Mouse (Mus musculus) common myeloid progenitor, adult 5-6 weeks (primary cell): ENCODE measurements around the gene Dock2. TPM values are rescaled to one million over a fixed set of nuclear protein-coding genes. Genes with fewer than 3 reads are reported as not detected.

ENCODE experiments used
- ATAC-seq: replicated peaks from 2 replicates; pipeline ENCODE4 v1.8.0; 2016; ENCODE audit warnings: low read depth, mild to moderate bottlenecking, moderate TSS enrichment, inconsistent platforms; ENCODE audit not compliant: poor library complexity, severe bottlenecking
- total RNA-seq: library from RNA; stranded (forward); fragments of 200-1000, 187-1606 nt; gene quantifications from 2 replicates; pipeline ENCODE4 v1.2.3, GENCODE M21; 2017

The Dock2 gene
- total RNA-seq, 1 experiment from 2014 or later: 124 TPM

DNA sequence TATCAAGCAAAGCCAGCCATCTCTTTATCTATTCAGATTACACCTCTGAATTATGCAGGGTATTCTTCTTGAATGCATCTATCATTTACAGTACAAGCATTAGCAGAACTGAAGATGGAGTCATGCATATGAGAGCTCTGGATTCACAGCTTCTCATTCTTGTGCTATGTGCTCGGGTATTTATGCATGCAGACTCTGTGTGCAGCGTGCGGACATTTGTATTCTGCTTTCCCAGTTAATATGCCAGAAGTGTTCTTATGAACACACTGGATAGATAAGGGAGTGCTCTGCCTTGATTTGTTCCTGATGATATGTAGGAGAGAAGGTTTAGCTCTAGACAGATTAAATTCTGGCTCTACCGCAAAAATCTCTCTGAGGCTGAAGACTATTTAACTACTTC, 333.7 kb downstream of the Dock2 start:
- no peak for ATAC-seq

- ATAC-seq: peak; percentile 63; the same call in 1 of the 2 replicates
Observed at GRCm38 (mm10) chr11:34447891-34448290, 335.8 kb downstream of the Dock2 start.

GRCm38 (mm10) chr11:34438429-34438828, 345.3 kb downstream of the Dock2 start:
- no peak for ATAC-seq

- no peak for ATAC-seq
Observed at GRCm38 (mm10) chr11:34437446-34437845, 346.2 kb downstream of the Dock2 start.

DNA sequence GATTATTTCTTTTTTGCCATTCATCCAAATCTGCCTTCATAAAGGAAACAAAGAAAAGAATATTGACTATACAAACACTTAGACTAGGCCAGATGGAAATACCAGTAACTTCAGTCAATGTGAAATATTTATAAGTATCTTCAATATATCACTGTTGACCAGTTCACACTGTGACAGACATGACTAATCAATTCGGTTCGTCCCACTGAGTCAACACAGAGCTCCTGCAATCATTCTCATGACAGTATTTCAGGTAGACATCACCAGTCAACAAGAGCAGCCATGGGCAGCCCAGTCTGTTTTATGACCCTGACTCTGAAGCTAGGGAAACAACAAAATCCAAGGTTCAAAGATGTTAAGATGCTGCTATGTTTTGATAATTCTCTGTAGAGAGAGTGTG, 351.7 kb downstream of the Dock2 start:
- ATAC-seq: no peak

DNA sequence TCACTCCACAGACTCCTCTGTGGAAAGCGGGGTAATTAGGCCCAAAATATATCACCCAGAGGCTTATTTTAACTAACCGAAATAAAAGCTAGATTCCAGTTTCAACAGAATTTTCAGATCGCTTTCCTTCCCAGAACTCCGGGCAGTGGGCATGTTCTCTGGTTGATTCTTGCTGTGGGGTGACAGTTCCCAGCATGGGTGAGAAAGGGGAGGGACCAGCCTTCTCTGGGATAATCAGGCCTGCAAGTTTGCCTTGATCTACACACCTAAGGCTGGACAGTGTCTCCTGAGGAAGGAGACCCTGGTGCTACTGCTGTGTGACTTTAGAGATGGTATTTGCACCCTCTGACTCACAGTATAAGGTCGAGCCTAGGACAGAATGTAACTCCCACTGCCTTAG, 352.3 kb downstream of the Dock2 start:
- no peak for ATAC-seq

DNA sequence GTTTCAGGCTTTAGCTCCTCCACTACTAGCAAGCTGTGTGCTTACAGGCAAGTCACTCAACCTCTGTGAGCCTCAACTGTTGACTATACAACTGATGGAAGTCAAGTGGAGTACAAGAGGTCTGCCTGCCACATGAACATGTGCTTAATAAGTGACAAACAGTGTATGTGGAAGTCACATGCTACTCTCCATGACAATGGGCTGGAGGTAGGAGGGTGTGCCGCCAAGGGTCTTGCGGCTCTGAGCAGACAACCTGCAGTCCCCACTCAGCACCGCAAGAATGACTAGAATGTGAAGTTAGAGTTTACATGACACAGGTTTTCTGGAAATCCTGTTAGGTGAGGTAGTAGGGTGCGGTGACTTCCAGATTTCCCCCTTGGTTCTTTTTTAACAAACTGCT, 352.8 kb downstream of the Dock2 start:
- ATAC-seq: no peak

- peak; percentile 52; the same call in 1 of the 2 replicates for ATAC-seq
Observed at GRCm38 (mm10) chr11:34427212-34427611, 356.5 kb downstream of the Dock2 start.

DNA sequence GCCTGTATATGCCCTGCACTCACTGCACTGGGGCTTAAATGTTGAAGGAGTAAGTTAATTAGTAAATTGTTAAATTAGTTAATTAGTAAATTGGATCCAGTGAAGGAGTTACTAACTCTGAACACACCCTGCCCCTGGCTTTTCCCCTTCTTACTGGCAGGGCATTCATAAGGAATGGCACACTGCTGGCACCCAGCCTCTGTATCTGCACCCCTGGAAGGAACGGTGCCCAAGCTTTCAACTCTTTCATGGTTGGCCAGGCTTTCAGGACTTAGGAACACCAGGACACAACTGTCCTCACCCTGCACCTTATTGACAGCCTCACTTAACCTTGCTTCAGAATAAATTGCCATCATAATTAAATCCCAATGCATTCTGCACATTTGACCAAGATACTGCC, 359.1 kb downstream of the Dock2 start:
- no peak for ATAC-seq

DNA sequence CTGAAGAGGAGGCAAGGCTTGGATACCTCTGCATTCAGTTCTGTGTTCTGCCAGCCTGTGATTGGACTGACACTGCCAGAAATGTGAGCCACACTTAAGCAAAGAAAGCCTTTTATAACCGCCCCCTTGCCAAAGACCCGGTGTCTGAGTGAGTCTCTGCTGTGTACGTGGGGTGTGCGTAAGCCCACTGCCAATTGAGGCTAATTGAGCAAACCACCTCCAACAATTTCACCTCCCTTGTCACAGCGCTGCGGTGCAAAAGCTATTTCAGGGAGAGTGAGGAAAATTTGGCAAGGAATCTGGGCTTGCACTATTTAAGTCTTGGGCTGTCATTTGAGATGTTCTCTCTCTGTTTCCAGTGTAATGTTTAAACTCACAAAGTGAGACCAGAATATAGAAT, 362.6 kb downstream of the Dock2 start:
- no peak for ATAC-seq

DNA sequence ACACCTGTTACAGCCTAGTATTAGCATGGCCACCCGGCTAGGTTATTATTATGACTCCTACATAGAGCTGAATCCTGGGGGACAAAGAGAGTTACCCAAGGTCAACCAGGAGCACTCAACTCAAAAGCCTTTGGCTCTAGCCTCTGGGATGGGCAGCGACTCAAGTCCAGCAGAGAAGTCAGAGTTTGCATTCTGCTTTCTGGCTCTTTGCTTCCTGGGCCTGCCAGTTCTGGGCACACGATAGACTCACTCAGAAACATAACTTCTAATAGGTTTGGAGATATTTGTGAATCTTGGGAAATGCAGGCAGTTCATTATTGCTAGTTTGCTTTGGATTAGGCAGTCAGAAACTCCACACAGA, 367.1 kb downstream of the Dock2 start:
- no peak for ATAC-seq

GRCm38 (mm10) chr11:34415884-34416618, 367.6 kb downstream of the Dock2 start:
- no peak for ATAC-seq

- ATAC-seq: no peak
Observed at GRCm38 (mm10) chr11:34406850-34407249, 376.8 kb downstream of the Dock2 start.

DNA sequence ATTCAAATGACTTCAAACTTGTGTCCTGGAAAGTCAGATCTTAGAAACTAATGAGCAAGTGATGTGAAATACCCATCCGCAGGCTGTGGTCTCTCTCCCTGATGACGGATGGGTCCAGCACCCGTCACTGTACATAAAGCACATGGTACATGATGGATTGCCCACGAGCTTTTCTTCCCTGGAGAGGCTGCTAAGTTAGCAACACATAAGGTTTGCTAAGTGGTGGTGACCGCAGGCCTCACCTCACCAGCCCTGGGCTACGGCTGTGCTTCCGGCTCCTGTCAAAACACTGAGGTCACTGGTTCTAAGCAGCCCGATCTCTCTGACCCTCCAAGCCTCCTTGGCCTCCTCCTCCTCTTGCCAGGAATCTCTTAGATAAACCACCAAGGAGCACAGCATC, 377.4 kb downstream of the Dock2 start:
- no peak for ATAC-seq

GRCm38 (mm10) chr11:34405311-34405710, 378.4 kb downstream of the Dock2 start:
- no peak for ATAC-seq

- no peak for ATAC-seq
Observed at GRCm38 (mm10) chr11:34401343-34401742, 382.3 kb downstream of the Dock2 start.

- ATAC-seq: peak; percentile 23; the same call in 1 of the 2 replicates
Observed at GRCm38 (mm10) chr11:34398555-34398954, 385.1 kb downstream of the Dock2 start.

GRCm38 (mm10) chr11:34397661-34398060, 386.0 kb downstream of the Dock2 start:
- ATAC-seq: no peak

GRCm38 (mm10) chr11:34395802-34396201, 387.9 kb downstream of the Dock2 start:
- ATAC-seq: peak; percentile 59

DNA sequence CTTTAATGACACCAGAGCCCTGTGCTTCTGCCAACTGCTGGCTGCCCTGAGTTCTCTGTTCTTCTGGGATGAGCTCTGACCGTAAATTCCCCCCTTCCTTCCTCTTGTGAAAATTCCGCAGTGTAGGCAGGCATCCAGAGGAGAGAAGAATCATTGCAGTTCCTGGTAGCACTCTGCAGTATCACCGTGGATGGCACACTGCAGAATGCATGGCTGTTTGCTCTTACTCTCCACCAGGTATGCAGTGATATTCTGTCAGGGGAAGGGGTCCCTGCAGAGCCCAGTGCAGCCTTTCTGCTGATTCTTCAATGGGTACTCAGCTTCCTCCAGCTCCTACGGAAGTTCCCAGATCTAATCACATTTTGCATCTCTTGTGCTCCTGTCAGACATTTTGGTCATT, 391.6 kb downstream of the Dock2 start:
- no peak for ATAC-seq

- ATAC-seq: peak; percentile 95
Observed at GRCm38 (mm10) chr11:34389261-34390116, 394.2 kb downstream of the Dock2 start.
